Mouse (Mus musculus) embryonic fibroblast, embryonic 13.5 days (primary cell): Measurements from ENCODE around the gene Tmem156. TPM values are rescaled to one million over a fixed set of nuclear protein-coding genes. Genes with fewer than 3 reads are reported as not detected.

Source experiments
- H3K27ac ChIP-seq: 2 replicates; pipeline ENCODE4 v1.5.1; 2012; ENCODE audit warnings: low read length, control low read depth, inconsistent platforms; ENCODE audit not compliant: insufficient read depth
- H3K4me1 ChIP-seq: 2 replicates; pipeline ENCODE4 v1.6.1; 2011; ENCODE audit warnings: low read length; ENCODE audit not compliant: control insufficient read depth, insufficient read depth
- H3K4me3 ChIP-seq: 2 replicates; pipeline ENCODE4 v1.5.1; 2011; ENCODE audit warnings: mild to moderate bottlenecking, control low read depth, low read length; ENCODE audit not compliant: insufficient read depth
- CTCF ChIP-seq: IDR thresholded peaks from 2 replicates; pipeline ENCODE4 v1.5.1; 2011; ENCODE audit warnings: mild to moderate bottlenecking, control low read depth, low read length, moderate library complexity, borderline replicate concordance; ENCODE audit not compliant: insufficient read depth
- POLR2A ChIP-seq: IDR thresholded peaks from 2 replicates; pipeline ENCODE4 v1.6.1; 2011; ENCODE audit warnings: low read depth, mild to moderate bottlenecking, control low read depth, low read length, moderate library complexity
- polyA plus RNA-seq: library from polyadenylated mRNA; stranded (reverse); fragments of >200 nt; gene quantifications from 2 replicates; pipeline ENCODE4 v1.2.4, GENCODE M21; 2011; ENCODE audit warnings: low read depth; ENCODE audit not compliant: missing spikeins, insufficient read length

Gene Tmem156
- polyA plus RNA-seq, 1 experiment: not detected

- TF ChIP-seq POLR2A: no peak
- no peak for TF ChIP-seq CTCF
Observed at GRCm38 (mm10) chr5:65101209-65101608, 9.3 kb upstream of the Tmem156 start.

DNA sequence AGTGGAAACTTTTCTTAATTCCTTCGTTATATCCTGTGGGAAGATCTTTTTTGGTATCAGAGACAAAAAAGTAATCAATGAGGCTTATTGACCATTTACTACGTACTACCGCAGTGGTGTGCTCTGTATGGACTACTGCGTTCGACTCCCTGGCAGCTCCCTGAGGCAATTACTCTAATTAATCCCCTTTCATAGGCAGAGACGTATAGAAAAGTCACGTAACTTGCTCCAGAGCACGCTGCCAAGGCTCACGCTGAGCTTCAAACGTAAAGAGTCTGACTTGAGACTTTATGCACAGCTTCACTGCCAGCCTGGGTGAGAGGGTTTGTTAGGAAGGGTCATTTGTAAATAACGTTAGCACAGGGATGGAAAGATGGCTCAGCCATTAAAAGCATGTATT, 8.1 kb upstream of the Tmem156 start:
- Histone ChIP-seq H3K27ac (no peak overlapping the region), H3K4me1 (no peaks in the 10 kb centered on the region; the same call in 1 of the 2 replicates), H3K4me3 (no peak overlapping the region)
- TF ChIP-seq CTCF (no peak), POLR2A (no peak)

More at GRCm38 (mm10) chr5:65101209-65101608, 9.3 kb upstream of the Tmem156 start:
- no peak overlapping the region for H3K27ac ChIP-seq
- no peak overlapping the region for H3K4me3 ChIP-seq
- H3K4me1 ChIP-seq: no peaks in the 10 kb centered on the region; the same call in 1 of the 2 replicates

DNA sequence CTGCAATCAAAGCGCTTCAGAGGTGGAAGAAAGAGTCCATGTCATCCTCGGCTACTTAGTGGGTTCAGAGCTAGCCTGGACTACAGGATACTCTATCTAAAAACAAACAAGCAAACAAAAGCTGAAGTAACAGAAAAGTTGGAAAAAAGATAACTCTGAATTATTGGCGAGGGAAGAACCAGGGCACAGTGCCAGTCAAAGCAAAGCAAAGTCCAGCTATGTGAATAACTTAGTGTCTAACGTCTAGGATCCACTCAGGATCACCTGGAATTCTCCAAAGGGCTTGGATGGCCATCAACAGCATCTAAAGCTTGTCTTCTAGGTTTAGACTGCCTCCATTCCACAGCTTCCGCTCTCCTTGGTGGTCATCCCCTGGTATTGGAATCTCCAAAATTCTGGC, 5.5 kb upstream of the Tmem156 start:
- Histone ChIP-seq H3K27ac (no peak overlapping the region), H3K4me3 (no peak overlapping the region), H3K4me1 (no peaks in the 10 kb centered on the region; the same call in 1 of the 2 replicates)
- TF ChIP-seq CTCF (no peak), POLR2A (no peak)

GRCm38 (mm10) chr5:65096805-65097204, 4.9 kb upstream of the Tmem156 start:
- Histone ChIP-seq H3K4me3 (no peak overlapping the region), H3K27ac (peak overlapping the region; percentile 17; the same call in 1 of the 2 replicates), H3K4me1 (no peaks in the 10 kb centered on the region; the same call in 1 of the 2 replicates)
- TF ChIP-seq POLR2A (no peak), CTCF (no peak)

GRCm38 (mm10) chr5:65096082-65096481, 4.2 kb upstream of the Tmem156 start:
- no peak for TF ChIP-seq POLR2A
- no peak for TF ChIP-seq CTCF
- Histone ChIP-seq H3K4me1 (no peaks in the 10 kb centered on the region; the same call in 1 of the 2 replicates), H3K27ac (0 out of 2 replicates have a peak overlapping the region, but pooled peaks have one; percentile 17), H3K4me3 (no peak overlapping the region)

DNA sequence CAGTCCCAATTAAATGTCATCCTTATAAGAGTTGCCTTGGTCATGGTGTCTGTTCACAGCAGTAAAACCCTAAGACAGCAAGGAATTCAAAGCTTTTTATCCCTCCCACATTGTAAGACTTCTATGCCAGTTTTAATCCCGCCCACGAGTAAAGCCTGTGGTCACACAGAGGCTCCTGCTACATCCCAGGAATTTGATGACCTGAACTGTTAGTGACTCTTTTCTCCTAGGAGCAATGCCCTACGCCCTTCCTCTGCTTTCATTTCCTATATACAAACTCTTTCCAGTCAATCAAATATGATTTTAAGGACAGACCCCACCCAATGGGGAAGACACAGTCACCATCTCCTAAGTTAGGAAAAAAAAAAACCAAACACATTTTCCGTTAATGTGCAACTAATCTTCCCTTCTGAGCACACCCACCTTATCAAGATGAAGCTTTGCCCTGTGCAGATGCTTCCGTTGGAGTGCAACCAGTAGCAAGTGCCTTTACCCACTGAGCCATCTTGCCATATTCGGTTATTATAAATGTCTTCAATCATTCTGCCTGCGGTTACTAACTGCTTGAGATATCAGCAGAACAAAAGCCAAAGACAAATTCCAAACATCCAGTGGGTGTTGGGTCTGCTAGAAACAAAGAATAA, 3.1 kb upstream of the Tmem156 start:
- Histone ChIP-seq H3K4me1 (no peaks in the 10 kb centered on the region; the same call in 1 of the 2 replicates), H3K4me3 (no peak overlapping the region), H3K27ac (no peak overlapping the region)
- TF ChIP-seq CTCF (no peak), POLR2A (no peak)

DNA sequence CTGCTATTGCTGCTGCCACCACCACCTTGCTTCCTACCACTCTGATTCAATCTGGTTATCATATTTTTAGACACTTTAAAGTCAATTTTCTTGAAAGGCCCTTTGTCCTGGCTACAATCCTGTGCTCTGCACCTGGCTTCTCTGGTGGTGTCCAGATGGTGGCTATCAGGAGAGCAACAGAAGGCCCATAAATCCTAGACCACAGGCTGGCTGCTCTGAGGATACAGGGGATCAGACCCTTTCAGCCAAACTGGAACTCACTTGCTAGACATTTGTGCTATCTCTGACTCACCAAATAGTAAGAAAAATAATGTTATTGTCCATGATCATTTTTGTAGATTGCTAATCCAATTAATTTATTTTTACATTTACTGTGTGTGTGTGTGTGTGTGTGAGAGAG, 1.8 kb upstream of the Tmem156 start:
- TF ChIP-seq CTCF: no peak
- Histone ChIP-seq H3K27ac (no peak overlapping the region), H3K4me1 (no peaks in the 10 kb centered on the region; the same call in 1 of the 2 replicates), H3K4me3 (no peak overlapping the region)

DNA sequence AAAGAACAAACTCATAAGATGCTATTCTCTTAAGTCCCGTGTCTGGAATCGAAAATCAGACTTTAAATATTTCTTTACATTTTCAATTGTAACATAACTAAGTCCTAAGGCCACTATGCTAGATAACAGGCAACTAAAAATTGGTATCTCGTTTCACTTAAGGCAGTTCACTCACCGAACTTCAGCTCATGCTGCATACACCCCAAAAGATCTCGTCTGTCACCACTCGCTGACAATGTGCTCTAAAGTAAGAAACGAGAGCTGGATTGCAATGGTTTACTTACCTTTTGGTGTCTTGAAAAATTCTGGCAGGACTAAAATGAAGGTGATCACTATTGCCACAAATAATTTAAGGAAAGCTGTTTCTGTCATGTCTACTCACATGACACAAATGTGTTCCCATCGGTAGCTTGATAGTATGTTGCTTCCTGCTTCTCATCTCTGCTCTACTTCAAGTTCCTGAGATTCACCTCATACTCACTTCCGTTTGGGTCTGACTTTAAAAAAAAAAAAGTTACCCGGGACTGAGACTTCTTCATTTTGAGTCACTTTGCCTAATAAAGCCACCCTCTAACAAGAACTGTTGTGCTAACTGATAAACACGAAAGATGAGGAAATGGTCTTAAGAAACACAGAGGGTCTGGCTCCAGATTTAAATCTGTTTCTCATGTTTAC, 611 bp downstream of the Tmem156 start:
- H3K4me3 ChIP-seq: no peak overlapping the region
- TF ChIP-seq POLR2A: no peak
- no peak for TF ChIP-seq CTCF
- no peaks in the 10 kb centered on the region for H3K4me1 ChIP-seq
- H3K27ac ChIP-seq: no peak overlapping the region

DNA sequence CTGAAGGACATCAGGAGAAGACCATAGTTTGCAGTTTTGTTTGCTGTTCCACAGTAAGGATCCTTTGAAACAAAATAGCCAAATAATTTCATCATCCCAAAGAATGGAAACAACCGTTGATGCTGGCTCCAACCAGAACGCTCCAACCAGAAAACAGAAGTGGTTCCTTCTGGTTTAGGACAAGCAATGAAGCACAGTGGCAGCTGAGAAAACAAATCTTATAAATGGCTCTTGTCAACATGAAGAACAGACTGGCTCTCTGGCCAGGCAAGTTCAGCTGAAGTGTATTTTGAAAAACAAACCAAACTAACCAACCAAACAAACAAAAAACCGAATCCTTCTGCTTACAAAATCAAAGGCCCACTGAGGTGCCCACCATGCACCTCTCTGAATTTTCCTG, 2.2 kb downstream of the Tmem156 start:
- H3K27ac ChIP-seq: no peak overlapping the region
- H3K4me3 ChIP-seq: no peak overlapping the region
- TF ChIP-seq CTCF (no peak), POLR2A (no peak)
- H3K4me1 ChIP-seq: no peaks in the 10 kb centered on the region

DNA sequence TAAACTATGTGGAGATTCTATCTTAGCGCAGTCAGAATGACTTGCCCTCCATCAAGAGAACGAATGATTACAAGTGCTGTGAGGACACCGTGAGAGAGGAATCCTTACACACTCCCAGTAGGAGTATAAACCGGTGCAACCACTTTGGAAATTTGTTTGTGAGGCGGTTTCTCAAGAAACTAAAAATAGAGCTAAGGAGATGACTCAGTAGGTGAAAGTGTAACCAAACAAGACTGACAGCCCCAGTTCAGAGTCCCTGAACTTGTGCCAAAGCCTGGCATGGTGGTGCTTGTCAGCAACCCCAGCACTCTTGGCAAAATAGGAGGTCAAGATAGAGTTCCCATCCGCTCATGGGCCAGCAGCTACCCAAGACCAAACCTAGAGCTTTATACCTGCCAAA, 5.4 kb downstream of the Tmem156 start:
- Histone ChIP-seq H3K4me1 (no peaks in the 10 kb centered on the region), H3K27ac (no peak overlapping the region), H3K4me3 (no peak overlapping the region)
- TF ChIP-seq CTCF: no peak
- TF ChIP-seq POLR2A: no peak
